Mouse (Mus musculus) C2C12 (cell line): ENCODE measurements at regions not wholly inside any gene's neighbourhood (a gene's known extent, or its start where the extent isn't known, plus 50 kb on each side); places are given as distances from the start of the nearest gene placed in this dataset.

ENCODE experiments used
- CTCF ChIP-seq: IDR thresholded peaks from one replicate; pipeline ENCODE4 v1.5.1; 2011; ENCODE audit not compliant: control insufficient read depth, insufficient read depth, insufficient read length
- MYOG ChIP-seq: IDR thresholded peaks from one replicate; pipeline ENCODE4 v1.6.1; 2011; ENCODE audit not compliant: control insufficient read depth, insufficient read length; ENCODE audit errors: extremely low read depth

- TF ChIP-seq CTCF (no peak), MYOG (no peak)
These were observed 747.7 kb upstream of the A1bg start for GRCm38 (mm10) chr15:61670556-61670955.
